Mouse (Mus musculus) layer of hippocampus, adult 9-10 months (tissue): ENCODE data around the gene Kars.

Experiments used
- DNase-seq: peaks from one replicate; pipeline ENCODE4 v3.0.0; 2022; ENCODE audit warnings: low spot score

Kars gene

DNA sequence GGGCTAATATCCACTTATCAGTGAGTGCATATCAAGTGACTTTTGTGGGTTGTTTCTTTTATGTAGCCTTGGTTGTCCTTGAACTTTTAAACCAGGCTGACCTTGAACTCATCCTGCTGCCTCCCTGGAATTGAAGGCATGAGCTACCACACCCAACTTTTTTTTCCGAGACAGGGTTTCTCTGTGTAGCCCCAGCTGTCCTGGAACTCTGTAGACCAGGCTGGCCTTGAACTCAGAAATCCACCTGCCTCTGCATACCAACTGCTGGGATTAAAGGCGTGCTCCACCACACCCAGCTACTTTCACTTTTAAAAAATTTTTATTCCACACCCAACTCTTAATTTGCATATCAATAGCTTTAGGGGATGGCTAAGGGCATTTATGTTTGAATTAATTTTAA lies 67.6 kb downstream of the Kars start:
- DNase-seq: no peak
